Mouse (Mus musculus): ENCODE measurements at regions not wholly inside any gene's neighbourhood (a gene's known extent, or its start where the extent isn't known, plus 50 kb on each side); places are given as distances from the start of the nearest gene placed in this dataset.
A peak's percentile ranks its signal among the peaks of the same experiment; 100 is the strongest.

- DNase-seq (ENCODE audit: low spot score), result peak; percentile 3
- intact Hi-C loops (cut with DNase I), result no loop called here
Observed at GRCm38 (mm10) chr15:7563726-7564125, 165.5 kb upstream of the Egflam start.

- intact Hi-C loops (cut with DNase I), result no loop called here
- DNase-seq (ENCODE audit: low spot score), result no peak
Observed at GRCm38 (mm10) chr15:7572221-7572620, 174.0 kb upstream of the Egflam start.

GRCm38 (mm10) chr15:7574264-7574663 is 176.1 kb upstream of the Egflam start:
- no peak for DNase-seq (ENCODE audit: low spot score)
- intact Hi-C loops (cut with DNase I), result no loop called here

GRCm38 (mm10) chr15:7574811-7575210 is 176.6 kb upstream of the Egflam start:
- intact Hi-C loops (cut with DNase I), result no loop called here
- no peak for DNase-seq (ENCODE audit: low spot score)

- DNase-seq (ENCODE audit: low spot score), result no peak
Observed at GRCm38 (mm10) chr15:7578439-7578838, 180.2 kb upstream of the Egflam start.

GRCm38 (mm10) chr15:7587210-7587609 is 189.0 kb upstream of the Egflam start:
- intact Hi-C loops (cut with DNase I), result no loop called here
- no peak for DNase-seq (ENCODE audit: low spot score)

More at GRCm38 (mm10) chr15:7578439-7578838, 180.2 kb upstream of the Egflam start:
- intact Hi-C loops (cut with DNase I), result no loop called here

GRCm38 (mm10) chr15:7591486-7591885 is 193.3 kb upstream of the Egflam start:
- no peak for DNase-seq (ENCODE audit: low spot score)
- intact Hi-C loops (cut with DNase I), result no loop called here

- no peak for DNase-seq (ENCODE audit: low spot score)
- intact Hi-C loops (cut with DNase I), result no loop called here
Observed at GRCm38 (mm10) chr15:7597335-7597734, 199.1 kb upstream of the Egflam start.

GRCm38 (mm10) chr15:7597805-7598204 is 199.6 kb upstream of the Egflam start:
- intact Hi-C loops (cut with DNase I), result no loop called here
- DNase-seq (ENCODE audit: low spot score), result no peak

- intact Hi-C loops (cut with DNase I), result no loop called here
- DNase-seq (ENCODE audit: low spot score), result no peak
Observed at GRCm38 (mm10) chr15:7601540-7601939, 203.3 kb upstream of the Egflam start.

GRCm38 (mm10) chr15:7604847-7605246 is 205.8 kb upstream of the Gdnf start:
- intact Hi-C loops (cut with DNase I), result no loop called here
- no peak for DNase-seq (ENCODE audit: low spot score)

- intact Hi-C loops (cut with DNase I), result no loop called here
- DNase-seq (ENCODE audit: low spot score), result no peak
Observed at GRCm38 (mm10) chr15:7617954-7618353, 192.7 kb upstream of the Gdnf start.

- intact Hi-C loops (cut with DNase I), result no loop called here
- DNase-seq (ENCODE audit: low spot score), result no peak
Observed at GRCm38 (mm10) chr15:7623026-7623425, 187.6 kb upstream of the Gdnf start.

GRCm38 (mm10) chr15:7624689-7625472 is 185.8 kb upstream of the Gdnf start:
- intact Hi-C loops (cut with DNase I), result no loop called here

GRCm38 (mm10) chr15:7629826-7630225 is 180.8 kb upstream of the Gdnf start:
- intact Hi-C loops (cut with DNase I), result no loop called here
- no peak for DNase-seq (ENCODE audit: low spot score)

More at GRCm38 (mm10) chr15:7624689-7625472, 185.8 kb upstream of the Gdnf start:
- no peak for DNase-seq (ENCODE audit: low spot score)

- DNase-seq (ENCODE audit: low spot score), result no peak
- intact Hi-C loops (cut with DNase I), result no loop called here
Observed at GRCm38 (mm10) chr15:7635234-7635633, 175.4 kb upstream of the Gdnf start.

- intact Hi-C loops (cut with DNase I), result no loop called here
Observed at GRCm38 (mm10) chr15:7639444-7639843, 171.2 kb upstream of the Gdnf start.

GRCm38 (mm10) chr15:7642075-7642474 is 168.6 kb upstream of the Gdnf start:
- intact Hi-C loops (cut with DNase I), result no loop called here
- DNase-seq (ENCODE audit: low spot score), result no peak

More at GRCm38 (mm10) chr15:7639444-7639843, 171.2 kb upstream of the Gdnf start:
- no peak for DNase-seq (ENCODE audit: low spot score)

GRCm38 (mm10) chr15:7650705-7651104 is 159.9 kb upstream of the Gdnf start:
- no peak for DNase-seq (ENCODE audit: low spot score)
- intact Hi-C loops (cut with DNase I), result no loop called here

- intact Hi-C loops (cut with DNase I), result no loop called here
- DNase-seq (ENCODE audit: low spot score), result no peak
Observed at GRCm38 (mm10) chr15:7663888-7664287, 146.8 kb upstream of the Gdnf start.

- intact Hi-C loops (cut with DNase I), result no loop called here
- no peak for DNase-seq (ENCODE audit: low spot score)
Observed at GRCm38 (mm10) chr15:7669631-7670030, 141.0 kb upstream of the Gdnf start.

GRCm38 (mm10) chr15:7676970-7677369 is 133.7 kb upstream of the Gdnf start:
- no peak for DNase-seq (ENCODE audit: low spot score)
- intact Hi-C loops (cut with DNase I), result no loop called here
